Mouse (Mus musculus): Measurements from ENCODE around the gene Asb1.

Asb1 gene

GRCm38 (mm10) chr1:91545226-91545625 is 4.9 kb downstream of the Asb1 start:
- DNase-seq (ENCODE audit: low read depth, low spot score): no peak

GRCm38 (mm10) chr1:91547567-91547966 is 7.2 kb downstream of the Asb1 start:
- no peak for DNase-seq (ENCODE audit: low read depth, low spot score)

- no peak for DNase-seq (ENCODE audit: low read depth, low spot score)
These were observed 8.7 kb downstream of the Asb1 start for GRCm38 (mm10) chr1:91549073-91549472.

GRCm38 (mm10) chr1:91557099-91557498 is 16.8 kb downstream of the Asb1 start:
- no peak for DNase-seq (ENCODE audit: low read depth, low spot score)

DNA sequence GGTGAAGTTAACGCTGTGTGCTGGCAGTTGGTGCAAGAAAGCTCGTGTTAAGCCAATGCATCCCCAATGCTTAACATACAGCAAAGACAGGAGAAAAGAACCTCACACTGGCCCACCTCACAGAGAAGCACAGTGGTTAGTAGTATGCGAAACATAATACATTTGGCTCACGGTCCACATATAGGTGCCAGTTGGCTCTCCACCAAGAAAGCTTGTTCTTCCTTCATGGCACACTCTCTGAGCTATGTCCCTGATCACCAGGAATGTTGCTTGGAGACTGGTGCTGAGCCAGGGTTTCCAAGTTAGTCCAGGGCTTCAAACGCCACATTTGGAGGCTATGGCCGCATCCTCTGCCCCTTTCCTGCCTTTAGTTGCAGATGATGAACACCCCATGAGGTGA is 20.9 kb downstream of the Asb1 start:
- DNase-seq (ENCODE audit: low read depth, low spot score): no peak

DNA sequence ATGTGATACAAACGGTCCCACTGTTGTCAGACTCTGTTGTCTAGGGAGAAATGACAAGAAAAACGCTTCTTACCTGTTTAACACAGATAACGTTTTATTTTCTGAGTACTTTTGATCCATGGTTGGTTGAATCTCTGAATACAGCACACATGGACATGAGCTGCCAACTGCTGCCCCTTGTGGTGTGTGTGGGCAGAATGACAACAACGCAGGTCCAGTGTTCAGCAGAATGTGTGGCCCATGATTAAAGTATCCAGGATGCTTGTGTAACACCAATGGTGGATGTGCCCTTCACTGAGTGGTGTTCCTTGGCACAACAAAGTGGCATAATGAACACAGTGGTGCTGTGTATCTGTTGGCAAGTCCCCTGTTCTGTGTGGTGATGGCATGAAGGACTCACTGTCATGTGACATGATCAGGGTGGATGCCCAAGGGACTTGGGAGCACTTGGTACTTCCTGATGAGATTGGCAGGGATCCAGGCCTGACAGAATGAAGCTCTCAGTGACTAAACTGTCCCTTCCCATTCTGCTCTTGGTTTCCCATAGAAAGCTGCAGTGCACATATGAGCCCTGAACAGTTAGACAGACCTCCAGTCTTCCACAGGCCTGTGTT is 22.7 kb downstream of the Asb1 start:
- peak; percentile 5 for DNase-seq (ENCODE audit: low read depth, low spot score)

- DNase-seq (ENCODE audit: low read depth, low spot score): peak; percentile 48
These were observed 23.7 kb downstream of the Asb1 start for GRCm38 (mm10) chr1:91564004-91564403.

DNA sequence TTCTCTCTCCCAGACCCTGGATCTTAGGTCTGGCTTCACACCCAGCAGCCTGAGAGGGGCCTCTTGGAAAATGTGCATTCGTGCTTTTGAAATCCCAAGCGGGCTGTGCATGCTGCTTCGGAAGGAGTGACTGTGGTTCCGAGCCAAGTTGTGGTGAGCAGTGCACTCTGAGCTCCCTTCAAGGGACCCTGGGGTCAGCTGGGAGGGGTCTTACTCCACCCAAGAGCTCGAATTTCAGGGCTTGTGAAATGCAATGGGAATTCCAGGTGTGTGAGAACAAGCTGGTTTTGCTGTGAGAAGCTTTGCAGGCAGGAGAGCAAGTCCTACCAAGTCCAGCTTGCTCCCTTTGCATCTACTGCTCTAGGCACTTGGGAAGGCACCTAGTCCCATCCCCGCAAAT is 24.3 kb downstream of the Asb1 start:
- DNase-seq (ENCODE audit: low read depth, low spot score): no peak

DNA sequence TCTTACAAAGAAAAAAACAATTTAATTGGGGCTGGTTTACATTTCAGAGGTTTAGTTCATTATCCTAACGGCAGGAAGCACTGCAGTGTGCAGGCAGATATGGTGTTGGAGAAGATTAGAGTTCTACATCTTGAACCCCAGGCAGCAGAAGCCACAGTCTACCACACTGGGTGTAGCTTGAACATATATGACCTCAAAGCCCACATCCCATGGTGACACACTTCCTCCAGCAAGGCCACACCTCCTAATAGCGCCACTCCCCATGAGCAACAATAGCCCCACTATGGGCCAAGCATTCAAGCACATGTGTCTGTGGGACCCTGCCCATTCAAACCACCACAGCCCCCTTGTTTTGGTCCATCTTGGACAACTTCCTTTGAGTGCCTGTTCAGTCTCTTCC is 26.9 kb downstream of the Asb1 start:
- no peak for DNase-seq (ENCODE audit: low read depth, low spot score)

GRCm38 (mm10) chr1:91572458-91572857 is 32.1 kb downstream of the Asb1 start:
- DNase-seq (ENCODE audit: low read depth, low spot score): peak; percentile 67

GRCm38 (mm10) chr1:91574208-91574607 is 33.9 kb downstream of the Asb1 start:
- DNase-seq (ENCODE audit: low read depth, low spot score): peak; percentile 56

- no peak for DNase-seq (ENCODE audit: low read depth, low spot score)
These were observed 37.7 kb downstream of the Asb1 start for GRCm38 (mm10) chr1:91577883-91578517.

GRCm38 (mm10) chr1:91580503-91580902 is 40.2 kb downstream of the Asb1 start:
- no peak for DNase-seq (ENCODE audit: low read depth, low spot score)

GRCm38 (mm10) chr1:91581206-91581605 is 40.9 kb downstream of the Asb1 start:
- DNase-seq (ENCODE audit: low read depth, low spot score): no peak

- no peak for DNase-seq (ENCODE audit: low read depth, low spot score)
These were observed 44.9 kb downstream of the Asb1 start for GRCm38 (mm10) chr1:91584969-91585835.

GRCm38 (mm10) chr1:91589738-91590137 is 49.4 kb downstream of the Asb1 start:
- no peak for DNase-seq (ENCODE audit: low read depth, low spot score)

DNA sequence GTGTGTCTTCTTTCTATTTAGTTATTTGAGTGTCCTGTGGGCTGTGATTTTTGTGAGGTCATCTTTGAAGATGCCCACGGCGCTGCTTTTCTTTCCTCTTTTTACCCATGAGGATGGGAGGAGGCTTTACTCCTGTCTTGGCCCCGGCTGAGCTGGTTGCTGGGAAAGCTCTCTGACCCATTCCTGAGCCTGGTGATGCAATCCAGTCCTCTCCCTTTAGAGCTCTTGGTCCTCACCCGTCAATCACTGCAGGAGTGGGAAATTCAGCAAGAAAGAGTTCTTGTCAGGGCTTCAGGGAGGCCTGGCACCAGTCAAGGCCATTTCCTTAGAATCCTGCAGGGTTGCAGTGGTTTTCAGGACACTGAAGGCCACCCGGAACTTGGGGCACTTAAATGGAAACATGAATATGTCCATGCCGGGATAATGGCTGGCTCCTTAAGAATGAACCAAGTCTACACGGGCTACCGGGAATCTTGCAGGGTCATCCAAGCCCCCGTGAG is 55.2 kb downstream of the Asb1 start:
- DNase-seq (ENCODE audit: low read depth, low spot score): no peak

DNA sequence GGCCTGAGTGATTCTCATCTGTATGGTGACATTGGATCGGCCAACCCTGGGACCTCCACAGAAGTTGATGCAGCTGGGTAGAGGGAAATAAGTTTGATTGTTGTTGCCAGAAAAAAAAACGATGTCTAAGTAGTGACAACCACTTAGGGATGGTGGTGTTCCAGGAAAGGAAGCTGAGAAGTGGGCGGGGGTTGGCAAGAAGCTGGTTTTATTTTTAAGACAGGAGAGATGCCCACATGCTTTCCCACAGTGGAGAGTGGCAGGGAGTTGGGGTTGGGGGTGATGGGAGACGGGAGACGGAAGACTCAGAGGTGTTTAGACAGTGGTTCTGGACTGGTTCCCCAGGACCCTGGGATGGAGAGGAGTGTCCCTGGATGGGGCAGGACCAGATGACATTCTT is 57.3 kb downstream of the Asb1 start:
- no peak for DNase-seq (ENCODE audit: low read depth, low spot score)

- peak; percentile 37 for DNase-seq (ENCODE audit: low read depth, low spot score)
These were observed 60.5 kb downstream of the Asb1 start for GRCm38 (mm10) chr1:91600671-91601361.

GRCm38 (mm10) chr1:91601362-91602096 is 61.2 kb downstream of the Asb1 start:
- no peak for DNase-seq (ENCODE audit: low read depth, low spot score)

DNA sequence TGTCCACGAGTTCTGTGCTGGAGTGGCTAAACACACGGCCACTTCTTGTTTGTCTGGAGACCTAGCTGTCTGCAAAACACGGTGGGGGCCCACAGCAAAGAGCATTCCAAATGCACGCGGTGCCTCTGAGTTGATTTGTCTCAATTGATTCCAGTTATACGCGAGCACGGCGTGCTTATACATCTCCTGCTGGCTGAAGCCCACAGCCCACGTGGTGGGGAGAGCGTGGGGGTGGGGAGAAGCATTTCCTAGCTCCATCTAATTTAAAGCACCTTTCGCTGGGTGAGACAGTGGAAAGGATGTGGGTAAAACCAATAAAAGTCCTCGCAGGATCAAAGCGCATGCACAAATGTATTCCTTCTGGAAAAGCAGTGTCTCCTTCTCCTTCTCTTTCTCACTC is 65.3 kb downstream of the Asb1 start:
- no peak for DNase-seq (ENCODE audit: low read depth, low spot score)

Measured in A20 (cell line).